Mouse (Mus musculus) gastrocnemius, postnatal 36 days (tissue): ENCODE data around the gene Herc6. TPM values are rescaled to one million over a fixed set of nuclear protein-coding genes. Genes with fewer than 3 reads are reported as not detected.

Source experiments
- DNase-seq, 2 experiments: peaks; one replicate each; pipeline ENCODE4 v3.0.0; 2022
- intact Hi-C: fragments of 180-260 bp; cut with DNase I; formaldehyde crosslinking; loops from one replicate; pipeline ENCODE4 v1.15.1; 2025
- total RNA-seq, 2 experiments: library from RNA; stranded (reverse); gene quantifications; 2 replicates each; pipeline ENCODE4 v1.2.3; 2021

The Herc6 gene
- total RNA-seq, 2 experiments from 2014 or later = 1.8 TPM

- DNase-seq = no peak
- intact Hi-C loops = no loop called here
These were observed 130.9 kb downstream of the Herc6 start for GRCm38 (mm10) chr6:57711726-57712125.

Other genes starting within 250 kb of the Herc6 start
- gene Vmn1r17, start 217.3 kb upstream of the Herc6 start, total RNA-seq = not detected
- not detected for gene Vmn1r18, start 185.2 kb upstream of the Herc6 start, total RNA-seq
- not detected for gene Vmn1r19, start 177.2 kb upstream of the Herc6 start, total RNA-seq
- gene Vmn1r20, start 152.1 kb upstream of the Herc6 start, total RNA-seq = not detected
- 10 to 100 TPM; 12.3 to 14.7 TPM for gene Ppm1k, start 45.5 kb upstream of the Herc6 start, total RNA-seq
- 10 to 100 TPM; 11.8 TPM for gene Pyurf, start 111.1 kb downstream of the Herc6 start, total RNA-seq
- gene Lancl2, start 121.5 kb downstream of the Herc6 start, total RNA-seq = 1 to 10 TPM; 7.3 to 9.7 TPM
- 1 to 10 TPM; 3.8 to 4.6 TPM for gene Vopp1, start 244.2 kb downstream of the Herc6 start, total RNA-seq